Mouse (Mus musculus) embryonic facial prominence, embryonic 15.5 days (tissue): ENCODE results near the gene Klhl33. TPM values are rescaled to one million over a fixed set of nuclear protein-coding genes. Genes with fewer than 3 reads are reported as not detected.
A peak's percentile ranks its signal among the peaks of the same experiment; 100 is the strongest.
"Not testable (repeated sequence)": the region's sequence is repeated elsewhere in the genome, so short reads cannot be mapped to it uniquely, and the experiment has no call there.

Source experiments
- ATAC-seq: fragments of 200-750 bp; cut with Nextera tagmentation; 2 replicates; pipeline ENCODE4 v1.8.0; 2017; ENCODE audit warnings: low read depth, moderate TSS enrichment; ENCODE audit not compliant: insufficient number of reproducible peaks, low FRiP score, low TSS enrichment
- H3K27ac ChIP-seq: fragments of 300-500 bp; sonication (generic); replicated peaks from 2 replicates; pipeline ENCODE4 v1.5.1; 2015; ENCODE audit warnings: mild to moderate bottlenecking, inconsistent platforms
- H3K27me3 ChIP-seq: fragments of 300-500 bp; sonication (generic); 2 replicates; pipeline ENCODE4 v1.6.1; 2015; ENCODE audit warnings: inconsistent platforms
- H3K36me3 ChIP-seq: fragments of 300-500 bp; sonication (generic); 2 replicates; pipeline ENCODE4 v1.6.1; 2015; ENCODE audit warnings: mild to moderate bottlenecking, inconsistent platforms
- H3K4me1 ChIP-seq: fragments of 300-500 bp; sonication (generic); 2 replicates; pipeline ENCODE4 v1.6.1; 2015; ENCODE audit warnings: inconsistent platforms
- H3K4me2 ChIP-seq: fragments of 300-500 bp; sonication (generic); replicated peaks from 2 replicates; pipeline ENCODE4 v1.6.1; 2015; ENCODE audit warnings: mild to moderate bottlenecking, inconsistent platforms
- H3K4me3 ChIP-seq: fragments of 300-500 bp; sonication (generic); replicated peaks from 2 replicates; pipeline ENCODE4 v1.5.1; 2015; ENCODE audit warnings: mild to moderate bottlenecking, inconsistent platforms
- H3K9ac ChIP-seq: fragments of 300-500 bp; sonication (generic); 2 replicates; pipeline ENCODE4 v1.6.1; 2015; ENCODE audit warnings: inconsistent platforms
- H3K9me3 ChIP-seq: fragments of 300-500 bp; sonication (generic); replicated peaks from 2 replicates; pipeline ENCODE4 v1.6.1; 2016; ENCODE audit warnings: inconsistent platforms
- WGBS: fragments of 180-500 bp; shearing (Covaris S2); methylation state at CpG from one replicate; pipeline ENCODE4 v1.1.7; 2015; 5-methylcytosine and 5-hydroxymethylcytosine counted together
- polyA plus RNA-seq: library from polyadenylated mRNA; unstranded; fragments of >200 nt; fragmentation: Nextera tagmentation; extraction: Ambion mirVana; gene quantifications from 2 replicates; pipeline ENCODE4 v1.2.1, GENCODE M21; 2015

The Klhl33 gene
- polyA plus RNA-seq, 1 experiment from 2014 or later, result 0.45 TPM

- ATAC-seq, H3K27ac ChIP-seq, H3K4me3 ChIP-seq, H3K4me2 ChIP-seq, H3K9me3 ChIP-seq, H3K9ac ChIP-seq, H3K36me3 ChIP-seq: not testable (repeated sequence)
- H3K27me3 ChIP-seq, result peaks cover 14% of the 10 kb centered on the region
- 92% methylated on average over 2 of the region's 2 CpGs for WGBS
- peaks cover 18% of the 10 kb centered on the region for H3K4me1 ChIP-seq
Observed at GRCm38 (mm10) chr14:50897992-50898391, 685 bp upstream of the Klhl33 start.

DNA sequence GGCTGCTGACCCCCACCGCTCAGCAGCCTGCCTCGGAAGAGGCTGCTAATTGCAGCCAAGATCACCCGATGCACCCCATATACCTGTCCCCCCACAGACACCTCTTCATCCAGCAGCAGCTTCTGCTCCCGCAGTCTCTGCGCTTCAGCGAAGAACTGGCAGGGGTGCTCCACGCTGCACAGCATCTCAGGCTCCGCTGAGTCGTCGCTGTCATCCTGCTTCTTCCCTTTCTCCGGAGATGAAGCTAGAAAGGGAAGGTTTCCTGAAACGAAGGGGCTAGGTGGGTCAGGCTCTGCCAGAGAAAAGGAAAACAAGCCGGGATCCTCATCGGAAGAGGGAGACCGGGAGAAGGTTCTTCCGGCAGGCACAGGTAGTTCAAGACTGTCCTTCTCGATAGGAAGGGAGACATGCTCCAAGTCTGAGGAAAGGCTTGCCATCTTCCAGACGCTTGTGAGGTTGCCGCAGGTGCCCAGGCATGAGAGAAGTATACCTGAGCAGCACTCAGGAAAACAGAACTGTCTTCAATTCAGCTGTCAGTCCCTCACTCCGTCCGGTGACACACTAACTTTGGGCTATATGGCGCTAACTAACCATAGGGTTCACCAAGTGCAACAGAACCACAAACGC lies 447 bp downstream of the Klhl33 start:
- Histone ChIP-seq H3K27me3 (peaks cover 14% of the 10 kb centered on the region), H3K27ac (no peak overlapping the region), H3K4me2 (peak overlapping the region; percentile 85), H3K36me3 (no peaks in the 10 kb centered on the region), H3K9ac (peak overlapping the region; percentile 21; the same call in 1 of the 2 replicates), H3K9me3 (no peaks in the 10 kb centered on the region), H3K4me3 (peak overlapping the region; percentile 43), H3K4me1 (peaks cover 24% of the 10 kb centered on the region)
- 13% methylated on average over 23 of the region's 23 CpGs for WGBS
- ATAC-seq, result no peak

DNA sequence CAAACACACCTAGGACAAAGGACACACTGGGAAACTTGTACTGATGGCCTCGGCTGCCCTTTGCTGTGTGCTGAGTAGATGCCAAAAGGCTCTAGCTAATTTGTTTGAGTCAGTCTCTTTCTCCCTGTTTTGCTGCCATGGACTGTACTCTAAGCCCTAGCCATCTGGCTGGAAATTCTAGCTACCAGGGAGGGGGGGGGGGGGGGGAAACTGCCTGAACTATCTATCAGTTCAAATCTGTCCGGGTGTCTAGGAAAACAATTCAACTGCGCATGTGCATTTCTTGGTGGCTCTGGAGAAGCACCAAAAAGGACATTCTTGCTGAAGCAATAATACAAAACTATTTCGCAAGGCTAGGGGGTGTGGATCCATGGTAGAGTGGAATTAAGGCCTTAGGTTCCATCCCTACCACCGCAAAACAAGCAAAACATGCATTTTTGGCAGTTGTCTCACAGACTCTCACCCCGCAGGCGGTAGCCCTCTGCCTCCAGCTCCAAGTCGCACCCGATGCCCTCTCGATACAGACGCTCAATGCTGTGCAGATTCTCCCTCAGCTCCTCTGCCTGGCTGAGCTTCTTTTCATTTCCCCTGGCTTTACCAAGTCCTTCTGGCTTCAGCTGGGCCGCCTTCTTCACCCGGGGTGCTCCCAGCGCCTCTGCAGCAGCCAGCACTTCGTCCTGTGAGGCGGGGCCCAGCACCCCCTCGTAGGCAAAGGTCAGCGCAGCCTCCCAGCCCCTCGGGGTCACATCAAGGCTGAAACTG lies 1.1 kb downstream of the Klhl33 start:
- peaks cover 24% of the 10 kb centered on the region for H3K4me1 ChIP-seq
- H3K36me3 ChIP-seq, result no peaks in the 10 kb centered on the region
- peak overlapping the region; percentile 85 for H3K4me2 ChIP-seq
- peaks cover 14% of the 10 kb centered on the region for H3K27me3 ChIP-seq
- 10% methylated on average over 19 of the region's 19 CpGs for WGBS
- H3K9me3 ChIP-seq, result no peaks in the 10 kb centered on the region
- ATAC-seq, result no peak
- peak overlapping the region; percentile 21; the same call in 1 of the 2 replicates for H3K9ac ChIP-seq
- H3K27ac ChIP-seq, result no peak overlapping the region
- H3K4me3 ChIP-seq, result peak overlapping the region; percentile 43

GRCm38 (mm10) chr14:50895407-50895806 lies 1.9 kb downstream of the Klhl33 start:
- Histone ChIP-seq H3K9ac (no peak overlapping the region), H3K27me3 (peaks cover 14% of the 10 kb centered on the region), H3K36me3 (no peaks in the 10 kb centered on the region), H3K4me3 (no peak overlapping the region), H3K4me2 (no peak overlapping the region), H3K27ac (no peak overlapping the region), H3K9me3 (no peaks in the 10 kb centered on the region), H3K4me1 (peaks cover 24% of the 10 kb centered on the region)
- ATAC-seq, result no peak

DNA sequence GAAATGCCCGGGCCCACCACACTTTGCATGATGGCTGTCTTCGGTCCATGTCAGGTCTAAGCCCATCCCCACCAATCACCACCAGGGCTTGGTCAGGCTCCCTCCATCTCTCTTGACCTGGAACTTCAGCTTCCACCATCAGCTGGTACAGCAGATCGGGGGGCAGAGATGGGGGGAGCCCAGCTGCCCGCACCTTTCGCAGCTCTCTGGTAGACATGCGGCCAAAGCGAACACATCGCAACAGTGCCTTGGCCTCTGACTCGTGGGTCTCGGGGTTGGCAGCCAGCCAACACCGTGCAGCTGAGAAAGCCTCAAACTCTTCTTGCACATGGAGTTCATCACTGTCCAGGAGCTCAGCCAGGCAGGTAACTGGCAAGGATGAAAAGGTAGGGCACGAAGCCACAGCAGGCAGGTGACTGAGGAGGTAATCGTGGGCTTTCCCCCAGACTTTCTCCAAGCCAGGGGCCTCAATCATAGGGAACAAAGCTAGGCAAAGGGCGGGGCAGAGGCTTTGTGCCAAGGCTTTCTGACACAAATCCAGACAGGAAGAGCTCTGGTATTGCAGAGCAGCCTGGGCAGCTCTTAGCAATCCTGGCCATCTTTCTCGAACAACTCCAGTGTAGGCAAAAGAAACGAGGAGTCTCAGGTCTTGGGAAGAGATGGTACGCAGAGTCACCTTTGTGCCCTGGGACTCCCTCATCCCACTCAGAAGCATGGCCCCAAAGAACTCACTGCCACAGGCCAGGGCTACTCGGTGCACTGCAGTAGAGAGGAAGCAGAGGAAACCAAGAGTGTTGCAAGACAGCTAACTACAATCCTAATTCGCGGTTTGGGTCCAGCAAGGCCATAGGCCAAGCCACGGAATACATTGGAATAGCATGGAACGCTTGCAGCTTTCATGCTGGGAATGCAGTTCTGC lies 4.5 kb downstream of the Klhl33 start:
- no peak overlapping the region for H3K9ac ChIP-seq
- H3K4me2 ChIP-seq, result no peak overlapping the region
- no peak overlapping the region for H3K27ac ChIP-seq
- WGBS, result 77% methylated on average over 22 of the region's 22 CpGs
- H3K27me3 ChIP-seq, result peaks cover 13% of the 10 kb centered on the region
- no peak overlapping the region for H3K4me3 ChIP-seq
- ATAC-seq, result no peak
- H3K9me3 ChIP-seq, result no peaks in the 10 kb centered on the region
- peaks cover 24% of the 10 kb centered on the region for H3K4me1 ChIP-seq
- no peaks in the 10 kb centered on the region for H3K36me3 ChIP-seq

DNA sequence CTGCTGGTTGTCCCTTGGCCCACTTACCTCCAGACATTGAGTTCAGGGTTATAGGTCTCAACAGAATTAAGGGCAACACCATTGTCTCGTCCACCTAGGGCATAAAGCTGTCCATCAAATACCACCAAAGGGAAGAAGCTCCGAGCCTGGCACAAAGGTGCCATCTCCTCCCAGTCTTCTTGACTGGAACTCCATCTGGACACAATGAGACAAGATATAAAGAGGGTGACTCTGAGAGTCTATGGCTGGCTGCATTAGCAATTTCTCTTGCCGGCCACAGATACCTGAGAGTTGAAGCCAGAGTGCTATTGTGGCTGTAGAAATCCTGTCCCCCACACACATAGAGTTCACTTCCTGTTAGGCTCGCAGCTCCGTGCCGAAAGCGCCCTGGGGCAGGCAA lies 5.2 kb downstream of the Klhl33 start:
- Histone ChIP-seq H3K27me3 (peaks cover 7% of the 10 kb centered on the region; the same call in 1 of the 2 replicates), H3K4me3 (no peak overlapping the region), H3K4me2 (no peak overlapping the region), H3K4me1 (peaks cover 24% of the 10 kb centered on the region), H3K36me3 (no peaks in the 10 kb centered on the region), H3K9me3 (no peaks in the 10 kb centered on the region), H3K27ac (no peak overlapping the region), H3K9ac (no peak overlapping the region)
- no peak for ATAC-seq
- WGBS, result 76% methylated on average over 7 of the region's 7 CpGs

GRCm38 (mm10) chr14:50891621-50892020 lies 5.7 kb downstream of the Klhl33 start:
- H3K9ac ChIP-seq, result no peak overlapping the region
- no peak for ATAC-seq
- H3K4me3 ChIP-seq, result no peak overlapping the region
- no peaks in the 10 kb centered on the region for H3K9me3 ChIP-seq
- WGBS, result 85% methylated on average over 8 of the region's 8 CpGs
- H3K4me2 ChIP-seq, result no peak overlapping the region
- peaks cover 19% of the 10 kb centered on the region for H3K4me1 ChIP-seq
- H3K27ac ChIP-seq, result no peak overlapping the region
- H3K36me3 ChIP-seq, result no peaks in the 10 kb centered on the region
- H3K27me3 ChIP-seq, result peaks cover 3% of the 10 kb centered on the region; the same call in 1 of the 2 replicates

- Histone ChIP-seq H3K9me3 (no peaks in the 10 kb centered on the region), H3K27ac (no peak overlapping the region), H3K4me1 (no peaks in the 10 kb centered on the region), H3K4me3 (no peak overlapping the region), H3K36me3 (no peaks in the 10 kb centered on the region), H3K9ac (no peak overlapping the region), H3K27me3 (no peaks in the 10 kb centered on the region), H3K4me2 (no peak overlapping the region)
- no peak for ATAC-seq
- 76% methylated on average over 6 of the region's 6 CpGs for WGBS
Observed at GRCm38 (mm10) chr14:50876236-50876950, 20.9 kb downstream of the Klhl33 start.

DNA sequence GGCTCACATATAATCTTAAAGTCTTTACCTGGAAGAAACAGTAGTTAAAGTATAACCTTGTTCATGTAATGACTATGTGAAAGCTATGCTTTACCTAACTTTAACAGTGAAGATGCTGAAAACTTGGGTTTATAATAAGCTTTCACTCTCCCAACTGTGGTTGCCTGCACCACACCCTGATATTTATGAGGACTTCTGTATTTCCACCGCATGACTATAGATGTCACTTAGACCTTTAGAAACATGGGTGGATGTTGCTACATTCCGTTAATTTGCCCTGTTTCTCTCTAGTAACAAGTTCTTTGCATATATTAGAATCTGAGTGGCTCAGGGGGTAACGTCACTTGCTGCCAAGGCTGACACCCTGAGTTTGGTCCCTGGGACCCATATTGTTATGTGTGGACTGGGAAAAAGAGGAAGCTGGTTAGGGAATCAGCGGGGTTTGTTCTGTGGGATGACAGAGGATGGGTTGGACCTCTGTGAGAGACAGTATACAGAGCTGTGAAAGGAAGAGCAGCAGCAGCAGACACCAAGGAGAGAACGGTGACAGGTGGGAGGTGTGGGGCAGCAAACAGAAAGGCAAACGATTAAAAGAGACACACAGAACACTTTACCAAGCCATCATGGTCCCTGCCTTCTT lies 21.6 kb downstream of the Klhl33 start:
- H3K4me2 ChIP-seq, result no peak overlapping the region
- whole genome bisulfite sequencing, result 78% methylated on average over 6 of the region's 6 CpGs
- H3K27me3 ChIP-seq, result no peaks in the 10 kb centered on the region
- ATAC-seq, result no peak
- H3K9me3 ChIP-seq, result no peaks in the 10 kb centered on the region
- no peaks in the 10 kb centered on the region for H3K36me3 ChIP-seq
- no peak overlapping the region for H3K9ac ChIP-seq
- no peak overlapping the region for H3K27ac ChIP-seq
- H3K4me3 ChIP-seq, result no peak overlapping the region
- H3K4me1 ChIP-seq, result peaks cover 2% of the 10 kb centered on the region; the same call in 1 of the 2 replicates

- WGBS, result 76% methylated on average over 3 of the region's 3 CpGs
- Histone ChIP-seq H3K9me3 (no peaks in the 10 kb centered on the region), H3K27me3 (no peaks in the 10 kb centered on the region), H3K4me3 (no peak overlapping the region), H3K4me1 (peaks cover 4% of the 10 kb centered on the region), H3K4me2 (no peak overlapping the region), H3K9ac (no peak overlapping the region), H3K36me3 (no peaks in the 10 kb centered on the region), H3K27ac (no peak overlapping the region)
- ATAC-seq, result no peak
Observed at GRCm38 (mm10) chr14:50875175-50875574, 22.1 kb downstream of the Klhl33 start.
